Mouse (Mus musculus) cortical plate, adult 2 months (tissue): ENCODE measurements around the gene Cenpf.

Experiments
- CTCF ChIP-seq: fragments of 200-500 bp; IDR thresholded peaks from 2 replicates; pipeline ENCODE4 v1.5.1; 2011; ENCODE audit warnings: mild to moderate bottlenecking, control low read depth, low read length; ENCODE audit not compliant: insufficient read depth; ENCODE audit errors: extremely low read depth
- POLR2A ChIP-seq: fragments of 200-500 bp; IDR thresholded peaks from 2 replicates; pipeline ENCODE4 v1.6.1; 2011; ENCODE audit warnings: mild to moderate bottlenecking, low read length, control low read depth; ENCODE audit not compliant: insufficient read depth; ENCODE audit errors: extremely low read depth

- TF ChIP-seq CTCF (no peak), POLR2A (no peak)
Measured at GRCm38 (mm10) chr1:189717546-189717945, 29.7 kb upstream of the Cenpf start.
